Mouse (Mus musculus): ENCODE results near the gene Ccr9.
"Not testable (repeated sequence)": the region's sequence is repeated elsewhere in the genome, so short reads cannot be mapped to it uniquely, and the experiment has no call there.

Gene Ccr9

GRCm38 (mm10) chr9:123678327-123679105 is at the start of gene Ccr9, which contains the start of gene Slc6a20a:
TSS of gene Ccr9 (plus strand) at chr9:123678439.
TSS of gene Slc6a20a (minus strand) at chr9:123678885.
- DNase-seq = no peak

GRCm38 (mm10) chr9:123631666-123632065 is 46.6 kb upstream of the Ccr9 start:
- no peak for DNase-seq

- no peak for DNase-seq
Observed at GRCm38 (mm10) chr9:123632281-123632680, 46.0 kb upstream of the Ccr9 start, which contains the start of gene Slc6a20b. TSS of gene Slc6a20b (minus strand) at chr9:123632565.

GRCm38 (mm10) chr9:123632993-123633392 is 45.2 kb upstream of the Ccr9 start:
- no peak for DNase-seq

GRCm38 (mm10) chr9:123636771-123637170 is 41.5 kb upstream of the Ccr9 start:
- DNase-seq = no peak

GRCm38 (mm10) chr9:123638231-123638630 is 40.0 kb upstream of the Ccr9 start:
- DNase-seq = no peak

- DNase-seq = peak; percentile 5
Observed at GRCm38 (mm10) chr9:123638668-123639089, 39.6 kb upstream of the Ccr9 start.

GRCm38 (mm10) chr9:123640106-123640505 is 38.1 kb upstream of the Ccr9 start:
- no peak for DNase-seq

- no peak for DNase-seq
Observed at GRCm38 (mm10) chr9:123649785-123650511, 28.3 kb upstream of the Ccr9 start.

GRCm38 (mm10) chr9:123651369-123651768 is 26.9 kb upstream of the Ccr9 start:
- no peak for DNase-seq

GRCm38 (mm10) chr9:123657457-123657856 is 20.8 kb upstream of the Ccr9 start:
- no peak for DNase-seq

- no peak for DNase-seq
Observed at GRCm38 (mm10) chr9:123658981-123659380, 19.3 kb upstream of the Ccr9 start.

GRCm38 (mm10) chr9:123659986-123660676 is 18.1 kb upstream of the Ccr9 start:
- DNase-seq = not testable (repeated sequence)

GRCm38 (mm10) chr9:123665645-123666044 is 12.6 kb upstream of the Ccr9 start:
- no peak for DNase-seq

- DNase-seq = no peak
Observed at GRCm38 (mm10) chr9:123679198-123679597, 959 bp downstream of the Ccr9 start.

- DNase-seq = no peak
Observed at GRCm38 (mm10) chr9:123683704-123684103, 5.5 kb downstream of the Ccr9 start.

- no peak for DNase-seq
Observed at GRCm38 (mm10) chr9:123686206-123686605, 8.0 kb downstream of the Ccr9 start.

GRCm38 (mm10) chr9:123688227-123688626 is 10.0 kb downstream of the Ccr9 start:
- no peak for DNase-seq

- DNase-seq = no peak
Observed at GRCm38 (mm10) chr9:123695634-123696302, 17.5 kb downstream of the Ccr9 start.

GRCm38 (mm10) chr9:123701822-123702221 is 23.6 kb downstream of the Ccr9 start:
- DNase-seq = no peak

- DNase-seq = no peak
Observed at GRCm38 (mm10) chr9:123709226-123709625, 31.0 kb downstream of the Ccr9 start.

- DNase-seq = no peak
Observed at GRCm38 (mm10) chr9:123713111-123713510, 34.9 kb downstream of the Ccr9 start.

- no peak for DNase-seq
Observed at GRCm38 (mm10) chr9:123716301-123716700, 38.1 kb downstream of the Ccr9 start.
